Mouse (Mus musculus): ENCODE measurements around the gene Adck2.

Adck2 gene

GRCm38 (mm10) chr6:39557723-39558261, 15.9 kb upstream of the Adck2 start, which contains the start of gene Dennd2a:
Dennd2a (minus strand) TSS chr6:39557867.
- DNase-seq (ENCODE audit: low spot score in 2 of 2), result peak in 1 of 2 experiments; percentile 38

- no peak for DNase-seq (ENCODE audit: low spot score in 2 of 2)
These were observed 14.3 kb upstream of the Adck2 start for GRCm38 (mm10) chr6:39559276-39559939.

- DNase-seq (ENCODE audit: low spot score in 2 of 2), result peak; percentile 52 to 75
These were observed 11.3 kb upstream of the Adck2 start for GRCm38 (mm10) chr6:39562166-39563015.

- no peak for DNase-seq (ENCODE audit: low spot score in 2 of 2)
These were observed 6.1 kb upstream of the Adck2 start for GRCm38 (mm10) chr6:39567528-39567927.

- no peak for DNase-seq (ENCODE audit: low spot score in 2 of 2)
These were observed 3.2 kb upstream of the Adck2 start for GRCm38 (mm10) chr6:39570426-39570825.

- DNase-seq (ENCODE audit: low spot score in 2 of 2), result no peak
These were observed 839 bp downstream of the Adck2 start for GRCm38 (mm10) chr6:39574555-39574869.

GRCm38 (mm10) chr6:39574951-39575350, 1.3 kb downstream of the Adck2 start:
- DNase-seq (ENCODE audit: low spot score in 2 of 2), result no peak

GRCm38 (mm10) chr6:39579552-39579951, 5.9 kb downstream of the Adck2 start:
- no peak for DNase-seq (ENCODE audit: low spot score in 2 of 2)

- no peak for DNase-seq (ENCODE audit: low spot score in 2 of 2)
These were observed 6.9 kb downstream of the Adck2 start for GRCm38 (mm10) chr6:39580558-39580957.

- peak in 1 of 2 experiments; percentile 25 for DNase-seq (ENCODE audit: low spot score in 2 of 2)
These were observed 7.6 kb downstream of the Adck2 start for GRCm38 (mm10) chr6:39581087-39581784.

- no peak for DNase-seq (ENCODE audit: low spot score in 2 of 2)
These were observed 11.8 kb downstream of the Adck2 start, which contains the start of gene Gm42420 for GRCm38 (mm10) chr6:39585517-39585916. Gm42420 (plus strand) TSS chr6:39585753.

GRCm38 (mm10) chr6:39591481-39591880, 17.8 kb downstream of the Adck2 start:
- DNase-seq (ENCODE audit: low spot score in 2 of 2), result no peak

GRCm38 (mm10) chr6:39592401-39593214, 18.9 kb downstream of the Adck2 start, which contains the start of gene Ndufb2:
Ndufb2 (plus strand) TSS chr6:39592574.
- DNase-seq (ENCODE audit: low spot score in 2 of 2), result peak; percentile 90 to 95

GRCm38 (mm10) chr6:39600851-39601250, 27.2 kb downstream of the Adck2 start:
- no peak for DNase-seq (ENCODE audit: low spot score in 2 of 2)

- DNase-seq (ENCODE audit: low spot score in 2 of 2), result no peak
These were observed 28.2 kb downstream of the Adck2 start for GRCm38 (mm10) chr6:39601828-39602227.

- no peak for DNase-seq (ENCODE audit: low spot score in 2 of 2)
These were observed 30.9 kb downstream of the Adck2 start for GRCm38 (mm10) chr6:39604565-39604964.

- no peak for DNase-seq (ENCODE audit: low spot score in 2 of 2)
These were observed 32.4 kb downstream of the Adck2 start for GRCm38 (mm10) chr6:39606056-39606455.

GRCm38 (mm10) chr6:39606862-39607261, 33.2 kb downstream of the Adck2 start:
- DNase-seq (ENCODE audit: low spot score in 2 of 2), result peak in 1 of 2 experiments; percentile 56

- DNase-seq (ENCODE audit: low spot score in 2 of 2), result no peak
These were observed 33.7 kb downstream of the Adck2 start for GRCm38 (mm10) chr6:39607365-39607764.

- DNase-seq (ENCODE audit: low spot score in 2 of 2), result no peak
These were observed 36.5 kb downstream of the Adck2 start for GRCm38 (mm10) chr6:39610207-39610606.

- DNase-seq (ENCODE audit: low spot score in 2 of 2), result no peak
These were observed 37.6 kb downstream of the Adck2 start for GRCm38 (mm10) chr6:39611296-39611695.
